Mouse (Mus musculus): ENCODE data around the gene Stk38l.

- TF ChIP-seq POLR2A (IDR thresholded peaks at IDR 0.05; ENCODE audit: low read depth, low read length) (no peak), CTCF (IDR thresholded peaks at IDR 0.05; ENCODE audit: extremely low read depth, insufficient read depth, insufficient read length, insufficient replicate concordance) (no peak)
Observed at GRCm38 (mm10) chr6:146745180-146745579, 20.4 kb downstream of the Stk38l start.
